Mouse (Mus musculus): ENCODE measurements around the gene Efna1.

Gene Efna1

DNA sequence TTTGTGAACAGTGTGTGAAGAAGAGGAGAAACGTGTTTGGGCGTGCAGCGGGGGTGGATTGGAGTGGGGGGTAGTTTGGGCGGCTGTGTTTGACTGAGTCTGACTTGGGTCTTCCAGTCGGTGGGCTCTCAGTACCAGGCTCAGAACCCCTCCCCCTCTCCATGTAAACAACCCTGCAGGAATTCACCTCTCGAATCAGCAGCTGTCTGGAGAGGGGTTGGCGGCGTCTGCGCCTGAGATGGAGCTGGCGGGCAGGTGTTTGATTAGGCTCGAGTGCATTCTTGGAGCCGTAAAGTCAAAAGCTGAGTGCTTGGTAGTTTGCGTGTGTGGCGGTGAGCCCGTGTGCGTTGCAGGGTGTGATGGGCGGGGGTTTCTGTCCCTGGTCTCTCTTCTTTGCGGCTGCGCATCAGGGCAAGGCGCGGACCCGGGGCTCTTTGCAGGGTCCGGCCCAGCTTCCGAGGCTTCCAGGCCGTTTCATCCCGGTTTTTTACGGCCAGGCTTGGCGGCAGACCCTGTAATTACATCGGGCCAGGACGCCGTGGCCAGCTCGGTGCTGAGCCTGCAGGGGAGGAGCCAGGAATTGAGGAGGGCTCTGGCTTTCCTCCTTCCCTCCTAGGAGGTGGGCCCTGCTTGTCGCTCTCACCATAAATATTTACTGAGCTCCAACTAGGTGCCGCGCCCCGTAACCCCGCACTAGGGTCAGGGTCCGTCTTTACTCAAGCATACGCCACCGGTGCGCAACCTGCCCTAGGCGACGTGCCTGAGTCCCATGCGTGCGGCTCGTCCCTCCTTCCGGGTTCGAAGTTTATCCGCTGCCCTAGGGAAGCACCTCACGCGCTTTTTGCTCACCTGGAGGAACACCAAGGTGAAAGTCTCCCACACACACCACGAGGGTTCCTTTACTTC lies at the start of gene Efna1:
Gene Efna1, minus strand, starts transcription at position 537 of the 906 bp plus-strand sequence.
- peak; percentile 30 for DNase-seq (ENCODE audit: low spot score)

DNA sequence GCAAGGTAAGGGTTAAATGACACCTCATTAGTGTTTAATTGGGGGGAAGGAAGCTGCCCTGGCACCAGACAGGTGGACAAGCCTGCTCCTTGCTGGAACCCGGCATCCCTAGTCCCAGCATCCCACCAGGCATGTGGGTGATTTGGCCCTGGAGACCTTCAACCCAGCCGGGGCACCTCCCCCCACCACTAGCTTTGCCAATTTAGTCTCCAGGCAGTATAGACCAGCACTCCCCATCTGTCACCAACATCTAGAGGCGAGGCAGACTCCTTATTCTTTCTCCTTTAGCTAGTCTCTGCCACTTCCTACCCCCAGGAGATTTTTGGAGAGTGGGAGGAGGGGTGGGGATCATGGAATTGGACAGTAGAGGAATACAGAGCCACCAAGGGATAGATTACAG lies 49.4 kb upstream of the Efna1 start:
- DNase-seq (ENCODE audit: low spot score), result no peak

DNA sequence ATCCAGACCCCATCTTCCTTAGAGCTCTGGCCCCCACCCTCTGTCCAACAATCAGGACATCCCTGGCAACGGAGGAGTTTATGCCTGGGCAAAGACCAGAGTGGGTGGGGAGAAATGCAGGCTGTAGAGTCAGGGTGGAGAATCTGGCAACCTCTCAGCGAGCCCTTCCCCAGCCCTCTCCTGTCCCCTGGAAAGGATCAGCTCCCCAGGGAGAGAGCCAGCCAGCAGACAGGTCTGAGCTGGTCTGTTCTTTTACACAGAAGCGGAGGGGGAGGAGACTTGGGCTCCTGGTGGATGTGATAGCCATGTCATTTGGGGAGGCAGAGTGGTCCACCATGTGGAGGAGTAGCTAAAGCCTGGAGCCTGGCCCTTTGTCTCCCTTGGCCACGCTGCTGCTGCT lies 47.7 kb upstream of the Efna1 start:
- DNase-seq (ENCODE audit: low spot score), result no peak

DNA sequence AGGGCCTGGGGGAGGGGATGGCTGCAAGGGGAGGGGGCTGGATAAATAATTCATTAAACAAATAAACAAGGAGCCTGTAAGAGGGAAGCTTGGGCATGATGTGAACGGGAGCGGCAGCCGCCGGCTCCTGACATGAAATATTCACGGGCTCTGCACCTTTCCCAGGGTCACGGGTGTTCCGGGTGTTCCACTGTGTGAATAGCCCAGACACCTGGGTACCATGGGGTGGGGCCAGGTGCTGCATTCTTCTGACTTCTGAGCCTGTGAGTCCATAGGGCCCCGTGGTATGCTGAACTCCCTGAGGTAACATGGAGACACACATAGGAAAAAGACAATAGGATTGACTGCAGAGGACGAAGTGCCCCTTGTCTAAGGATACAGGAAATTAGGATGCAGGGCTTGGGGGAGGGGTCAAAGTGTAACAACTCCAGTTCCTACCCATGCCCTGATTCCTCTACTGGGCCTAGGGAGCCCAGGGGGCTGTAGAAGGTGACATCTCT lies 46.5 kb upstream of the Efna1 start:
- DNase-seq (ENCODE audit: low spot score), result no peak

DNA sequence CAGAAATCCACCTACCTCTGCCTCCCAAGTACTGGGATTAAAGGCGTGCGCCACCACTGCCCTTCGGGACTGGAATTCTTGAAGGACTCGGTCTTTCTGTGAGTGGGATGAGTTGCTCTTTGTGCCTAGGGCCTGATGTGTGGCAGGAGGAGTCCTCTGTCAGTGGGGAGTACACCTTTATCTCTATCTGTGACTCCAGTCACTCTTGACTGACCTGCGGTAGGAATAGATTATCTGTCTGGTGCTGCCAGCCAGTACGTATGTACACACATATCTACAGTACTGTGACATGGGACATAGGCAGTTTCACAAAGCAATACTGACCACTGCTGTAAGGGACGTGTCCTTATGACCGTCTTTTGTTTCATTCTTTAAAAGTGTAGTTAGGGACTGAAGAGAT lies 44.9 kb upstream of the Efna1 start:
- DNase-seq (ENCODE audit: low spot score), result no peak

DNA sequence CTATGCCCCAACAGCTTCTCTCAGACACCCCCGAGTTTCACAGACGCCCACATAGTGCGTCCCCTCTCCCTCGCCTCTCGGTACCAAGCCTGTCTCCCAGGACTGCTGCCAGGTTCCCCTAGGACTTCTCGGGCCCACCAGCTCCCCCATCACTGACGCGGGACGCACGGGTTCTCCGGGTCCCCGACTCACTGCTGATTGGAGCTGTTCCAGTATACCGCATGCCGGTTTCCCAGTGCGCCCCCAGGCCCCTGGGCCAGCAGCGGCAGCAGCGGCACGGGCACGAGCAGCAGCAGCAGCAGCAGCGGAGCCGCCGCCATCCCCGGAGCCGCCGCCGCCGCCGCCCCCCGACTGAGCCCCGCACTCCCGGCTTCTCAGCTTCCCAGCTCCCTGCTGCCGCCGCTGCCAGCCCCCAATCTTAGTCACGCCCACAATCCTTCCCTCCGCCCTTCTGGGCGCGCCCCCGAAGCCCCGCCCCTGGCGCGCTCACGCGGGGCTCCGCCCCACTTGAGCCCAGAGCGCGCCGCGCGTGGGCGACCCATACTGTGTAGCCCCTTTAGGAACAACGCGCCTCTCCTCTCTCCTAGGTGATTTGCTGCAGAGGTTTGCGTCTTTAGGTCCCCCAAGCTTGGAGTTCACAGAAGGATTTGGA lies 41.7 kb upstream of the Efna1 start, which contains the start of gene Efna3:
Gene Efna3, minus strand, starts transcription at position 452 of the 652 bp plus-strand sequence.
- DNase-seq (ENCODE audit: low spot score), result no peak

DNA sequence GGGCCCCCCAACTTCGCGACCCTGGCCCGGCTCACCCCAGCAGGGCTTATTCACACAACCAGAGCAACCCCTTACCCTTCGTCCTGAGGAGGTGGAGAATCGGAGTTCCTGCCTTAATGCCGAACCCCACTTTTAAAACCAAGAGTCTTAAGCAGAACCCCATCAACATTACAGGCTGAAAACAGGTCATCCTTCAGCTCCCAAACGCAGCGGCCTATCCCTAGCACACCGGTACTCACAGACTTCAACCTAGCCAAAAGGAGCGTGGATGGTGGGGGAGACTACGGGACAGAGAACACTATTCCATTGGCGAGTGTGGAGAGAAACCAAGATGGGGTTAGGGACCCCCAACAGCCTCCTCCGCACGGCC lies 41.2 kb upstream of the Efna1 start:
- no peak for DNase-seq (ENCODE audit: low spot score)

DNA sequence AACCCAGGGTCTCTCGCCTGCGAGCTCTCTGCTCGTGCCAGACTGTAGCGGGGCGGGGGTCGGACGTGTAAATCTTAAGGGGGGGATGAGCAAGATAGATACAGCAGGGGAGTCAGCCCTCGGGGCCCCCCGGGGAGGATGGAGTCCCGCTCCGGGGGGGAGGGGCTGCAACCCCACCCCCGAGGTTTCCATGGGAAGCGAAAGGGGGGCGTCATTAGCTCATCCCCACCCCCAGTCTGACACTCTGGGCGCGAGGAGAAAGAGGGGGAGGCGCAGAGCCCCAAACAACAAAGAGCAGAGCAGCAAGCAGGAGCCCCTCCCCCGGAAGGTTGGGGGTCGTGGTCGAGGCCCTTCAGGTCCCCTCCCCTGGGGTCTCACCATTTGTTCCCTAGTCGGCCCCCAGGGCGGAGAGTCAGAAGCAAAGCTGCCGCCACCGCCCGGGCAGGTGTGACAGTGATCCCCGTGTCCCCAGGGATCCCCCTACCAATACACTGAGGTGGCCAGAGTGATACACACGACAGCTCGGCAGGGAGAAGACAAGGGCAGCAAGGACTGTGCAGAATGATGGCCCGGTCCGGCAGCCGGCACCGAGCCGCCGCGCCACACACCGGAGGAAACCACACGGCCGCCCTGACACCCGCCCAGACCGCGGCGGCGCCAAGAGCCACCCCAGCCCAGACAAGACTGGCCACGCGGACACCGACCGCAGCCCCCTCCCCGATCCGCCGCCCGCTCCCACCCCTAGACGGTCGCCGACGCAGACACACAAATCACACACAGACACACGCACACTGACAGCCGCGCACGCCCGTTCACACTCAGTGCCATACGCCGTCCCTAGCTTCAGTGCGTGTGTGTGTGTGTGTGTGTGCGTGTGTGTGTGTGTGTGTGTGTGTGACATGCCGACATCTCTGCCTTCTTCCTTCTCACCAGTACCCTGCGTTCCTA lies 40.5 kb upstream of the Efna1 start:
- no peak for DNase-seq (ENCODE audit: low spot score)

DNA sequence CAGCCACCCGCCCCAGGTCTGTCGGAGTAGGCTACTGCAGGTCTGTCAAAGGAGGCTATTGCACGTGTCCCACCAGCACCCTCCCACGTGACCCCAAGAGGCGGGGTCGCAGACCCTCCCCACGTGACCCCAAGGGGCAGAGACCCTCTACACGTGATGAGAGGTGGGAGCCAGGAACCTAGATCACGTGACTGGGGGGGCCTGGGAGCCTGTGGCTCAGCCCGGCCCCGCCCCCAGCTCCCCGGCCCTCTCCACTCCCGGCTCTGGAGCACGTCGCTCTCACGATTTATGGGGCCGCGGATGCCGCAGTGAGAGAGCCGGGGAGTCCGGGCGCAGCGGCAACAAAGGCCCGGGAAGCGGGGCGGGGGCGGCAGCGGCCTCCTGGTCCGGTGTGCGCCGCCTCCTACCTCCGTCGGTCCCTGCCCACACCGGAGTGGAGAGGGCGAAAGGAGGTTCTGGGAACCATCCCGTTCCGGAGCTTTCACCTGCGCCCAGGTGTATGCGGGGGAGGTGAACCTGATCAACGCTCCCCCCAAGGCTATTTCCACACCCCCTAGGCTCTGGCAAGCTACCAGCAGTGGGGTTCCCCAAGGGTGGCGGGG lies 39.7 kb upstream of the Efna1 start:
- DNase-seq (ENCODE audit: low spot score), result no peak

DNA sequence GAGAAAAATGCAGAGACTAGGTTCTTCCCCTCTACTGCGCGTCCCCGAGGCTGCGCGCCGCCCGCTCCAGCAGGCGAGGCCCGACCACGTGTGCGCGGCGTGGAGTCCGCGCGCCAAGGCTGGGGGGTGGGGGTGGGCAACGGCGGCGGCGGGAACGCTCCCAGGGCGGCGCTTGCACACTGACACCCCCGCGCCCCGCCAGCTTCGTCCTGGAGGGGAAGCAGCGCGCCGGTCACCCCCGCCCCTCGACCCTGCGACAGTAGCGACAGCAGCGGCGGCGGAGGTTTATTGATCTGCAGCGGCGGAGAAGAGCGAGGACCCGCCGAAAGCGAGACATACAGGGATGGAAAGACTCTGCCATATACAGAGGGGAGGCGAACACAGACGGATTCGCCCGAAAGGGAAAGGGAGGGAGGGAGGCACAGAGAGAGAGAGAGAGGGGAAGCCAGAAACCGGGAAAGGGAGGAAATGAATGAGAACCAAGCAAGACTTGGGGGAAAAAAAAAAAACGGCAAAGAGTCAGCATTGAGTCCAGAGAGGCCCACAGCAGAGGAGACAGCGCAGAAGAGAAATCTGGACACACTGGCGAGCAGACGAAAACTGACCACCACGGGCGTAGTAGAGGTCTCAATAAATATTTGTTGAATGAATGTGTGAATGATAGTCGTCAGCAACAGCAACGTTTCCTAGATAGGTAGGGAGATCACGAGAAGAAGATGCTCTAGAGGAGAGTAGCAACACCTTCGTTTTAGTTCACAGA lies 38.8 kb upstream of the Efna1 start:
- DNase-seq (ENCODE audit: low spot score), result no peak

DNA sequence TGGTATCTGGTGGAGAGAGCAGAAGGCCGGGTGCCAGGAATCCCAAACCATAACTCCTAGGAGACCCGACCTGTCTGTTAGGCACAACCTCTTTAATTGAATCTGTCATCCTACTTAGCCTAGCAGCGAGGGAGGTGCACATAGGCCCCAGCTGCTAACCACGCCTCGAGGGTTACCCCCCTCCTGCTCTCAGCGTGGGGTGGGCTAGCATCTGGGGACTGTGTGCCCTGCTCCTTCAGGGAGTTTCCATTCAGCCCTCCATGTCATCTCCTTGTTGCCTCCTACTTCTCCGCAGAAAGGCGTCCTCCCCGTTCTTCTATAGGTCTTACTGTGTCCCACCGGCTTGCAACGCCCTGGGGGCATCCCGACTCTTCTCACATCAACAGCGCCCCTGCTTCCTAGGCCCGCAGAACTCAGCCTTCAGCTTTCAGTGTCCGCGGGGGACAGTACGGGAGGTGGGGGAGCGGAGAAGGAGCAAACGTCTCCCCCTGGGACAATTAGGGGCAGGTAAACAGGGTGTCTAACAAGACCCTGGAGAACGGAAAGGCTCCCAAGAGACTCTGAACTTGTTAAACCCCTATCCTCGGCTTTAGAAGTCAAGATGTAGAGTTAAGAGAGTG lies 38.1 kb upstream of the Efna1 start:
- DNase-seq (ENCODE audit: low spot score), result no peak

DNA sequence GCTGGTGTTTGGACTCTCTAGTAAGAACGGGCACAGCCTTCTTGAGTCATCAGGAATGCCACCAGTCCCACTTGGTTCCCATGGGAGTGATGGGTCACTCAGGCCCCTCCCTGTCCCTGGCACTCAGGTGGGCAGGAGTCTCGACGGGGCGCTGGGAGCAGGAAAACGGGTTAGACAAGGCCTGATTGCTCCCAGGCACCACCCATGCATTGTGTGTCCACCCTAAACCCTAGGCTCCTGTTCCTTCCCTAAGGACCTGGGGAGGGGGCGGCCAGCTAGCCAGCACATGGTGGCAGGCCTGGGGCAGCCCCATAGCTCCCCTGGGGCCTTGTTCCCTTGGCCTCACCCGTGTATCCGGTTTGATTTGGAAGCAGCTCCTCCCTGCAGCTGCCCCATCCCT lies 37.4 kb upstream of the Efna1 start:
- DNase-seq (ENCODE audit: low spot score), result no peak

DNA sequence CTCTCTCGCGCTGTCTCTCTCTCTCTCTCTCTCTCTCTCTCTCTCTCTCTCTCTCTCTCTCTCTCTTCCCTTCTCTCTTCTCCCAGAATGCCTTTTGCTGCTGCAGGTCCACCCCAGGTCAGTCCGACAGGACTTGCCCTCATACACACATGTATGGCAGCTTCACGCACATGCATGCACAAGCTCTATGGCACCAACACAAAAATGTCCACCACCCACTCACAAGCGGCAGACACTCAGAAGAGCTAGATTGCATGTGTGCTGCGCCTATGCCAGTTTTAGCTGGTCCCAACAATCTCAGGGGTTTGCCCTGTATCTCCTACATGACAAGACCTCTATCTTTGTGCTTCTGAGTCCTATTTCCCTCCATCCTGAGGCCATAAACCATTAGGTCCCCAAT lies 36.3 kb upstream of the Efna1 start:
- DNase-seq (ENCODE audit: low spot score), result no peak

DNA sequence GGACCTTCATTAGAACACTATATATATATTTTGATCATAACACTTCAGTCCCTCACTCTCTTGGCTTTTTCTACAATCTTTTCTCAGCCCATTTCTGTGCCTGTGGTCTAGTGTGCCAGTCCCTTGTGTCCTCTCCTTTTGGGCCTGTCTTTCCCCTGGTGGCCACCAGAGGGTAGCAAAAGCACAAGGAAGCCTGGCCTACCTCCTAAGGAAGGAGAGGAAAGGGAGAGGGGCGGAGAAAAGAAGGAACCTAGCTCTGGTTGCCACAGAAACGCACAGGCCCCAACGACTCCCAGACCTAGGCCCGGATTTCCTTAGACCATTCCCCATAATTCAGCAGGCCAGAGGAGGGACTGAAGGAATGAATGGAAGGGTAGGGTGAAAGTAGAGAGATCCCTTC lies 35.9 kb upstream of the Efna1 start:
- peak; percentile 69 for DNase-seq (ENCODE audit: low spot score)

DNA sequence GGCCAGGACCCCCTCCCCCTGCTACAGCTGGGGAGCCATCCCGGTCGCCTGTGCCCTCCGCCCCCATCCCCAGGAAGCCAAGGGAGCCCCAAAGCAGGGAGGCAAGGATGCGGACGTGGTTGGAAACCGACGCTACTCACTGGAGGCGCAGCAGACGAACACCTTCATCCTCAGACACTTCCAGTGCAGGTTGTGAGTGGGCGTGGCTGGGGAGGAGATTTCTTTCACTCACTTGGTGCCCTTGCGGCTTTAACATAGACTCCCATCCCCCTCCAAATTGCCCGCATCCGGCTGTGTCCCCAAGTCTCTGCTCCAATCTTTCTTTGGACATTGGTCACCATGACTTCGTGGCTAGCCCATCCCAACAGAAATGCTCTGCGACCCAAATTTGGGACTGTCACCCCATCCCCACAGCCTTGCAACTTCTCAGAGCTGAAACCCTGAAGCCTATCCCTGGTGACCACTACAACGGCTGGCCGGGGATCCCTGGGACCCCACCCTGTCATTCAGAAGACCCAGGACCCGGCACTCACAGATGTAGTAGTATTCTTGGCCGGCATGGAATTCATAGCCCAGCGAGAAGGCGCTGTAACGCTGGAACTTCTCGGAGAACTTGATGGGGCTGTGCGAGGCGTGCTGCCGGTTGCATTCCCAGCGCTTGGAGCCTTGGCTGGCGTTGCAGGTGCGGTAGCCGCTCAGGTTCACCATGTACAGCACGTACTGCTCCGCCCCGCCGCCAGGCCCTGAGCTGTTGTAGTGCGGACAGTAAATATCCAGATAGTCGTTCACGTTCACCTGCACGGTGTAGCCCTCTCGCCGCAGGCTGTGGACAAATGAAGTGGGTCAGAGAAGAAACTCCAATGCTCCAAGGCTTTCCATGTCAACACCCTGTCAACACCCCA lies 35.2 kb upstream of the Efna1 start:
- no peak for DNase-seq (ENCODE audit: low spot score)

DNA sequence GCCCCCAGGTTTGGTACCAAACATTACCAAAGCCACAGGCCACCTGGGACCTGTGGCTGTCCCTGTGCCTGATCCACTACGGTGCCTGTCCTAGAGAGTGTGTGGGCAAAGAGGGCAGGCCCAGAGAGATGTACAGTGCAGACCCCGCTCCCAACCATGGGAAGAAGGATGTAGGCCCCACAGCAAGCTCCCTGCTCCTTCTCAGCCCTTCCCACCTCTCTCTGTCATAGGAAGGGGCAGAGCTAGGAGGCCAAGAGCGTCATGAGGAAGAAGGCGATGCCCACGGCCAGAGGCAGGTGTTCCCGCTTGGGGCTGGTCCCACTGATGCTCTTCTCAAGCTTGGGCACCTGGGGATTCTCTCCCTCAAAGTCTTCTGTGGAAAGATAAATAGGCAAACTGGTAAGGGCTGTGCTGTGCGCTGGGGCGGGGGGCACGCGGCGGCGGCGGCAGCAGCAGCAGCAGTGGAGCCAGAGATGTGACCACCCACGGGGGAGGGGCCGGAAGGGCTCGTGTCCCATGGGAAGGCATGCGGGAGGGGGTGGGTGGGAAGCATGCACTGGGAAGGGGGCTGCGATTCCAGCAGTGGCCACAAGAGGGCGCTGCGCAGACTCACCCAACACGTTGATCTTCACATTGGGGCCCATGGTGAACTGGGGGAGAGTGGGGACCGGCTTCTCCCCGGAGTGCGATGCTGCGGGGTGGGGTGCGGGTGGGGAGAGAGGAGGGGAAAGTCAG lies 34.4 kb upstream of the Efna1 start:
- no peak for DNase-seq (ENCODE audit: low spot score)

DNA sequence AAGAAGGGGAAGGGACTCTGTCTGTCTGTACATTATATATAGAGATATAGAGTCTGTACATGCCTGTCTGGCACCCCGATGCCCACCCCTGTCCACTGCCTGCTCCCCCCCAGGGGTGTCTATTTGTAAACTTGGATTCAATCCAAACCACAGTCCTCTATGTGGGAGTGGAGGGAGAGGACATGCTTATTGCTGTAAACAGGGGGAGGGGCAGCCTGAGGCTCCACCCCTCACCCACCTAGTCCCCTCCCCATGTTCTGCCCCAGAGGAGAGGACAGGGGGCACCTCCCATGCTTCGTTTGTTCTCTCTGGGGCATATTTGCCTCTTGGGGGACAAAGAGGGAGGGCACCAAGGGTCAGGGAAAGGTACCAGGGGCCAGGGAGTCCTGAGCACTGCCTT lies 33.8 kb upstream of the Efna1 start:
- DNase-seq (ENCODE audit: low spot score), result no peak

DNA sequence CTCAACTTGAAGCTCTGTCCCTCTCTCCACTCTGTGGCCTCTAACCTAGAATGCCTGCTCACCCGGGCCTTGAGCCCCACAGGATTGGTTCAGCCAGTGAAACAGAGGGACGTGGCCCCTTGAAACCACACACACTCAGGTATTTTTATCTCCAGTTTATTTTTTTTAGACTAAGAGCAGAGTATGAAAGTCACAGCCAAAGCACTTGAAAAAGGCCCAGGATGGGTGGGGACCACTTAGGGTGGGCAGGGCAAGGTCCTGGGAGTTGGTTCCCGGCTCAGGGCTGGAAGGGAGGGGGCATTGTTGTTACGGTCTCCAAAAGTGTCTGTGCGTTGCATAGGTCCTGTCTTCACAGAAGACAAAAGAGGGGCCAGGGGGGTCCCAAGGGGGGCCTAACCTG lies 33.4 kb upstream of the Efna1 start:
- no peak for DNase-seq (ENCODE audit: low spot score)

DNA sequence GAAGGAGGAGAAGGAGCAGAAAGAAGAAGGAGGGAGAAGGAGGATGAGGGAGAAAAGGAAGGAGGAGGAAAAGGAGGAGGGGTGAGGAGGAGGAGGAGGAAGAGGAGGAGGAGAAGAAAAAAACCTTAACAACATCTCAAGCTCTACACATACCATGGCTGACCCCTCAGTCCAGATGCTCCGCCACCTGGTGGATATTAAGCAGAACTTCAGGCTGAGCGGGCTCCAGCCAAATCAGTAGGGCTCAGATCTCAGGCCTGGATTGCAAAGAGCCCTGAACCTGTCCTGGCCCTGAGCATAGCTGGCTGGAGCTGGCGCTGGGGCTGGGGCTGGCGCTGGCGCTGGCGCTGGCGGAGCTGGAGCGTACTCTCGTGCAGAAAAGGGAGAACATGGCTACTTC lies 27.1 kb upstream of the Efna1 start:
- peak; percentile 38 for DNase-seq (ENCODE audit: low spot score)

Measured in ovary, postnatal 10 days (tissue).